Mouse (Mus musculus): ENCODE measurements around the gene Olfr462.

GRCm38 (mm10) chr11:87841436-87841835, 50.6 kb downstream of the Olfr462 start:
- TF ChIP-seq EP300 (IDR thresholded peaks at IDR 0.05) (no peak), CTCF (IDR thresholded peaks at IDR 0.05) (no peak)

All from lung, postnatal 0 days (tissue).